Mouse (Mus musculus): ENCODE data around the gene Rnf144b. TPM values are rescaled to one million over a fixed set of nuclear protein-coding genes. Genes with fewer than 3 reads are reported as not detected.
A peak's percentile ranks its signal among the peaks of the same experiment; 100 is the strongest.

Gene Rnf144b
- polyA plus RNA-seq, 1 experiment from 2014 or later, result 1.5 TPM

DNA sequence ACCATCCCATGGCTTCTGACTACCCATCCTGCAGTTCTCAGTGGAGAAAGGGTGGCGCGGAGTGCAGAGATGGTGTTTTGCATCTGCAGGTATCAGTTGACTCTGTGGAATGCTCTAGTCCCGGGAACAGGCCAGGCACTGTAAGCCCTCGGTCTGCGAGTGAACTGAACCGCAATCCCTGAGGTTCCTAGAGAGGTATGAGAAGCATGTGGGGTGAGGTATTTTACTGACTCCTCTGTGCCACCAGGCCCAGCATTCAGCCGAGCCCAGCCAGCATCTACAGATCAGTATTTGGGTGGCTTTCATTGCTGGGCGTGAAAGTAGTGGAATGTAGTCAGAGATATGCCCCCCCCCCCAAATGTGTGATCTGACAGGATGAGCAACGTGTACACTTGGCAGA is 23.5 kb downstream of the Rnf144b start:
- Histone ChIP-seq H3K9ac (no peak overlapping the region), H3K9me3 (ENCODE audit: low read depth, low read length) (no peaks in the 10 kb centered on the region), H3K4me2 (no peak overlapping the region), H3K27me3 (ENCODE audit: insufficient read depth, low read length) (no peaks in the 10 kb centered on the region), H3K4me1 (ENCODE audit: insufficient read depth) (no peaks in the 10 kb centered on the region; the same call in 1 of the 2 replicates), H3K36me3 (ENCODE audit: insufficient read depth) (no peaks in the 10 kb centered on the region), H3K27ac (ENCODE audit: low read depth) (no peak overlapping the region), H3K4me3 (ENCODE audit: low read depth, low read length) (no peak overlapping the region)
- no peak for ATAC-seq (ENCODE audit: insufficient read depth)
- TF ChIP-seq CTCF (IDR thresholded peaks at IDR 0.05; ENCODE audit: low read depth), result no peak
- DNase-seq, result peak; percentile 24
- 38% methylated on average over 9 of the region's 9 CpGs for WGBS

- 49% methylated on average over 7 of the region's 7 CpGs for WGBS
- H3K4me3 ChIP-seq (ENCODE audit: low read depth, low read length), result no peak overlapping the region
- ATAC-seq (ENCODE audit: insufficient read depth) (no peak), DNase-seq (no peak)
- H3K27me3 ChIP-seq (ENCODE audit: insufficient read depth, low read length), result no peaks in the 10 kb centered on the region
- no peak overlapping the region for H3K27ac ChIP-seq (ENCODE audit: low read depth)
- H3K9me3 ChIP-seq (ENCODE audit: low read depth, low read length), result no peaks in the 10 kb centered on the region
- no peak overlapping the region for H3K4me2 ChIP-seq
- H3K4me1 ChIP-seq (ENCODE audit: insufficient read depth), result no peaks in the 10 kb centered on the region; the same call in 1 of the 2 replicates
- TF ChIP-seq CTCF (IDR thresholded peaks at IDR 0.05; ENCODE audit: low read depth), result no peak
- H3K9ac ChIP-seq, result no peak overlapping the region
- no peaks in the 10 kb centered on the region for H3K36me3 ChIP-seq (ENCODE audit: insufficient read depth)
These were observed 23.9 kb downstream of the Rnf144b start for GRCm38 (mm10) chr13:47146388-47146787.

DNA sequence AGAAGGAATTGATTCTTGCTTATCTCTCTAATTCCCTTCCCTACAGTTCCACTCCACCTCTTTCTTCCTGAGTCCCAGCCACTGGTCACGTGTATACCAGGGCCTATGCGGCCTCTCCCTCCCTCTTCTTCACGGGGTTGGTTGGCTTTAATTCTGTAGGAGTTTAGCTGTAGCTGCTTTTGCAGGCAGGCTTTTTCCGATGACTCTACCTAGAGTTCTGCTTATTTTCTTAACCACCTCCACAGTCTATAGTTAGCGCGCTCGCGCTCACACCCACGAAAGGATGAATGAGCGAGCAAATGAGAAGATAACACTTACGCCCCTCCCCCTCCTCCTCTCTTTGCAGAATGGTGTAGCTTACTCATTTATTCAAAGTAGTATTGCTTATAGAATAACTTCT is 26.1 kb downstream of the Rnf144b start:
- Histone ChIP-seq H3K4me3 (ENCODE audit: low read depth, low read length) (no peak overlapping the region), H3K9me3 (ENCODE audit: low read depth, low read length) (no peaks in the 10 kb centered on the region), H3K4me1 (ENCODE audit: insufficient read depth) (no peaks in the 10 kb centered on the region; the same call in 1 of the 2 replicates), H3K27ac (ENCODE audit: low read depth) (no peak overlapping the region), H3K27me3 (ENCODE audit: insufficient read depth, low read length) (no peaks in the 10 kb centered on the region), H3K9ac (no peak overlapping the region), H3K4me2 (peak overlapping the region; percentile 2; the same call in 1 of the 2 replicates), H3K36me3 (ENCODE audit: insufficient read depth) (no peaks in the 10 kb centered on the region)
- WGBS, result 38% methylated on average over 11 of the region's 11 CpGs
- no peak for TF ChIP-seq CTCF (IDR thresholded peaks at IDR 0.05; ENCODE audit: low read depth)
- DNase-seq (peak; percentile 12), ATAC-seq (ENCODE audit: insufficient read depth) (no peak)

- no peak overlapping the region for H3K4me3 ChIP-seq (ENCODE audit: low read depth, low read length)
- no peak overlapping the region for H3K9ac ChIP-seq
- WGBS, result 78% methylated on average over 10 of the region's 10 CpGs
- H3K27ac ChIP-seq (ENCODE audit: low read depth), result no peak overlapping the region
- H3K4me2 ChIP-seq, result no peak overlapping the region
- no peak for TF ChIP-seq CTCF (IDR thresholded peaks at IDR 0.05; ENCODE audit: low read depth)
- H3K27me3 ChIP-seq (ENCODE audit: insufficient read depth, low read length), result no peaks in the 10 kb centered on the region
- H3K36me3 ChIP-seq (ENCODE audit: insufficient read depth), result no peaks in the 10 kb centered on the region
- ATAC-seq (ENCODE audit: insufficient read depth), result no peak
- H3K9me3 ChIP-seq (ENCODE audit: low read depth, low read length), result no peaks in the 10 kb centered on the region
- no peak for DNase-seq
- H3K4me1 ChIP-seq (ENCODE audit: insufficient read depth), result no peaks in the 10 kb centered on the region; the same call in 1 of the 2 replicates
These were observed 27.5 kb downstream of the Rnf144b start for GRCm38 (mm10) chr13:47149993-47150392.

GRCm38 (mm10) chr13:47151060-47151459 is 28.6 kb downstream of the Rnf144b start:
- H3K9ac ChIP-seq, result no peak overlapping the region
- H3K36me3 ChIP-seq (ENCODE audit: insufficient read depth), result no peaks in the 10 kb centered on the region
- 70% methylated on average over 14 of the region's 14 CpGs for WGBS
- H3K4me1 ChIP-seq (ENCODE audit: insufficient read depth), result no peaks in the 10 kb centered on the region
- H3K27me3 ChIP-seq (ENCODE audit: insufficient read depth, low read length), result no peaks in the 10 kb centered on the region
- ATAC-seq (ENCODE audit: insufficient read depth), result no peak
- no peak overlapping the region for H3K4me3 ChIP-seq (ENCODE audit: low read depth, low read length)
- no peaks in the 10 kb centered on the region for H3K9me3 ChIP-seq (ENCODE audit: low read depth, low read length)
- TF ChIP-seq CTCF (IDR thresholded peaks at IDR 0.05; ENCODE audit: low read depth), result no peak
- no peak overlapping the region for H3K4me2 ChIP-seq
- H3K27ac ChIP-seq (ENCODE audit: low read depth), result no peak overlapping the region
- peak; percentile 70 for DNase-seq

- H3K4me1 ChIP-seq (ENCODE audit: insufficient read depth), result no peaks in the 10 kb centered on the region
- DNase-seq (peak; percentile 92), ATAC-seq (ENCODE audit: insufficient read depth) (no peak; the same call in 1 of the 2 replicates)
- H3K4me3 ChIP-seq (ENCODE audit: low read depth, low read length), result no peak overlapping the region
- H3K4me2 ChIP-seq, result no peak overlapping the region
- H3K9me3 ChIP-seq (ENCODE audit: low read depth, low read length), result no peaks in the 10 kb centered on the region
- H3K9ac ChIP-seq, result no peak overlapping the region
- WGBS, result 36% methylated on average over 7 of the region's 7 CpGs
- no peak overlapping the region for H3K27ac ChIP-seq (ENCODE audit: low read depth)
- TF ChIP-seq CTCF (IDR thresholded peaks at IDR 0.05; ENCODE audit: low read depth), result peak; percentile 80
- H3K36me3 ChIP-seq (ENCODE audit: insufficient read depth), result no peaks in the 10 kb centered on the region
- H3K27me3 ChIP-seq (ENCODE audit: insufficient read depth, low read length), result no peaks in the 10 kb centered on the region
These were observed 29.9 kb downstream of the Rnf144b start for GRCm38 (mm10) chr13:47152390-47152789.

DNA sequence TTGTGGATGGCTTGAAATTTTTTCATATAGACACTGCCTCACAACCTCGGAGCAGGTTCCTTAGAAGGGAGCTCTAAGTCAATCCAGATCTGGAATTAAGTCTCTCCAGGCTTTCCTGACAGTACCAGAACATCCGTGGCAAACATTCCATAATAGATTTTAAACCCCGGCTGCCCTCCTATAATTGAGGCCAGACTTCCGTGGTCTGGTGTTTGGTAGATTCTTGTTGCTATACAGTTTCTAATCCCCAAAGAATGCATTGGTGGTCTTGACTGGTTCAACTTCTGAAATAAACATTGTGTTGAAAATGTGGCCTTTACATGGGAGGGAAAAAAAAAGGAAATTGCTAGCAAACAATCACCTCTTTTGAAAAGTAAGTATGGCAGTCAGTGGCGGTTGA is 30.8 kb downstream of the Rnf144b start:
- no peak overlapping the region for H3K9ac ChIP-seq
- H3K27me3 ChIP-seq (ENCODE audit: insufficient read depth, low read length), result no peaks in the 10 kb centered on the region
- H3K4me2 ChIP-seq, result no peak overlapping the region
- TF ChIP-seq CTCF (IDR thresholded peaks at IDR 0.05; ENCODE audit: low read depth), result no peak
- DNase-seq (no peak), ATAC-seq (ENCODE audit: insufficient read depth) (no peak)
- H3K36me3 ChIP-seq (ENCODE audit: insufficient read depth), result no peaks in the 10 kb centered on the region
- no peak overlapping the region for H3K27ac ChIP-seq (ENCODE audit: low read depth)
- 65% methylated on average over 5 of the region's 5 CpGs for WGBS
- H3K4me1 ChIP-seq (ENCODE audit: insufficient read depth), result no peaks in the 10 kb centered on the region
- H3K9me3 ChIP-seq (ENCODE audit: low read depth, low read length), result no peaks in the 10 kb centered on the region
- no peak overlapping the region for H3K4me3 ChIP-seq (ENCODE audit: low read depth, low read length)

DNA sequence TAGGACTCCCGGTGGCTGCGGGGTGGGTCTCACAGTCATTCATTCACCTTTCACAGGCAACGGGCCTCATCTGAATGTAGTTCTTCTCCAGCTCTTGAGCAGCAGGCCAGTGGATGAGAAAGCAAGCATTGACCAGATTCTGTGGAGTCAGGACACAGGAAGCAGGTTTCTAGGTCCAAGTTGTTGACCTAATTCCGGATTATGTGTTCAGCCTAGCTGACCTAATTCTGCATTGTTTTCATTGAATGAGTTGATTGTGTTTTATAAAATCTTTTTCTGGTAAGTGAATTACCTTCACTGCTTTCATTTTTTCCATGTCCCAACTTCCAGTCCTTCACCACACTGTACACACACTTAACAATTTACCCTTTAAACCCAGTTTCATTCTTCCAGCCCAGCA is 32.4 kb downstream of the Rnf144b start:
- Histone ChIP-seq H3K27me3 (ENCODE audit: insufficient read depth, low read length) (no peaks in the 10 kb centered on the region), H3K4me2 (no peak overlapping the region), H3K4me1 (ENCODE audit: insufficient read depth) (no peaks in the 10 kb centered on the region), H3K4me3 (ENCODE audit: low read depth, low read length) (no peak overlapping the region), H3K36me3 (ENCODE audit: insufficient read depth) (no peaks in the 10 kb centered on the region), H3K9ac (no peak overlapping the region), H3K9me3 (ENCODE audit: low read depth, low read length) (no peaks in the 10 kb centered on the region), H3K27ac (ENCODE audit: low read depth) (no peak overlapping the region)
- WGBS, result 55% methylated on average over 4 of the region's 4 CpGs
- TF ChIP-seq CTCF (IDR thresholded peaks at IDR 0.05; ENCODE audit: low read depth), result no peak
- ATAC-seq (ENCODE audit: insufficient read depth), result no peak
- DNase-seq, result no peak
